Mouse (Mus musculus) stomach, postnatal 0 days (tissue): ENCODE data around the gene Rbm4b. TPM values are rescaled to one million over a fixed set of nuclear protein-coding genes. Genes with fewer than 3 reads are reported as not detected.

Experiments
- ATAC-seq: fragments of 200-750 bp; cut with Nextera tagmentation; 2 replicates; pipeline ENCODE4 v1.8.0; 2017; ENCODE audit not compliant: low FRiP score, low TSS enrichment
- DNase-seq: peaks from one replicate; pipeline ENCODE4 v3.0.0-alpha.2; 2016; ENCODE audit warnings: low spot score
- H3K27ac ChIP-seq: fragments of 300-500 bp; sonication (generic); replicated peaks from 2 replicates; pipeline ENCODE4 v1.5.1; 2014; ENCODE audit warnings: mild to moderate bottlenecking, control low read depth
- H3K27me3 ChIP-seq: fragments of 300-500 bp; sonication (generic); 2 replicates; pipeline ENCODE4 v1.6.1; 2014; ENCODE audit warnings: low read length; ENCODE audit not compliant: control insufficient read depth, insufficient read depth
- H3K36me3 ChIP-seq: fragments of 300-500 bp; sonication (generic); 2 replicates; pipeline ENCODE4 v1.6.1; 2014; ENCODE audit warnings: low read length, mixed read lengths; ENCODE audit not compliant: control insufficient read depth, insufficient read depth
- H3K4me1 ChIP-seq: fragments of 300-500 bp; sonication (generic); replicated peaks from 2 replicates; pipeline ENCODE4 v1.6.1; 2014; ENCODE audit warnings: antibody characterized with exemption; ENCODE audit not compliant: control insufficient read depth, insufficient read depth
- H3K4me2 ChIP-seq: fragments of 300-500 bp; sonication (generic); replicated peaks from 2 replicates; pipeline ENCODE4 v1.6.1; 2014; ENCODE audit warnings: low read depth, mild to moderate bottlenecking, control low read depth, moderate library complexity
- H3K4me3 ChIP-seq: fragments of 300-500 bp; sonication (generic); 2 replicates; pipeline ENCODE4 v1.5.1; 2014; ENCODE audit warnings: low read depth, low read length, control low read depth
- H3K9ac ChIP-seq: fragments of 300-500 bp; sonication (generic); 2 replicates; pipeline ENCODE4 v1.6.1; 2014; ENCODE audit warnings: mild to moderate bottlenecking, low read length, control low read depth, mixed read lengths
- H3K9me3 ChIP-seq: fragments of 300-500 bp; sonication (generic); 2 replicates; pipeline ENCODE4 v1.6.1; 2016; ENCODE audit warnings: low read length; ENCODE audit not compliant: control insufficient read depth
- CTCF ChIP-seq: IDR thresholded peaks from 2 replicates; pipeline ENCODE4 v1.5.1; 2016; ENCODE audit warnings: antibody characterized with exemption, low read depth, mild to moderate bottlenecking, moderate library complexity
- EP300 ChIP-seq: optimal IDR thresholded peaks from 2 replicates; pipeline ENCODE3; 2016; ENCODE audit warnings: antibody characterized with exemption
- WGBS: fragments of 180-500 bp; shearing (Covaris S2); extraction: QIAGEN DNeasy Blood & Tissue Kit; methylation state at CpG from one replicate; pipeline ENCODE4 v1.1.7; 2014; 5-methylcytosine and 5-hydroxymethylcytosine counted together
- polyA plus RNA-seq: library from polyadenylated mRNA; unstranded; fragments of >200 nt; fragmentation: Nextera tagmentation; extraction: Ambion mirVana; gene quantifications from 2 replicates; pipeline ENCODE4 v1.2.1, GENCODE M21; 2015

Gene Rbm4b
- polyA plus RNA-seq = 17.6 and 19.3 TPM in 2 replicates

GRCm38 (mm10) chr19:4756193-4756911 is at the start of gene Rbm4b:
TSS of gene Rbm4b (plus strand) at chr19:4756497.
- peak within 1 kb of the TSS; percentile 92 for H3K27ac ChIP-seq
- H3K4me1 ChIP-seq = no peaks in the 10 kb centered on the region
- peak within 1 kb of the TSS; percentile 62 for H3K4me2 ChIP-seq
- H3K9ac ChIP-seq = peak within 1 kb of the TSS; percentile 78
- no peaks in the 10 kb centered on the region for H3K27me3 ChIP-seq
- H3K36me3 ChIP-seq = no peaks in the 10 kb centered on the region; the same call in 1 of the 2 replicates
- WGBS = 0% methylated on average over 58 of the region's 65 CpGs
- DNase-seq (peak; percentile 95), ATAC-seq (peak; percentile 95)
- peak within 1 kb of the TSS; percentile 69 for H3K4me3 ChIP-seq
- H3K9me3 ChIP-seq = no peaks in the 10 kb centered on the region
- TF ChIP-seq CTCF (no peak), EP300 (no peak)

- H3K9me3 ChIP-seq = no peaks in the 10 kb centered on the region
Measured at GRCm38 (mm10) chr19:4708765-4709164, 47.5 kb upstream of the Rbm4b start.

GRCm38 (mm10) chr19:4711098-4711600 is 45.1 kb upstream of the Rbm4b start, which contains the start of gene Sptbn2:
TSS of gene Sptbn2 (plus strand) at chr19:4711167.
- Histone ChIP-seq H3K9ac (peak within 1 kb of the TSS; percentile 55), H3K36me3 (no peaks in the 10 kb centered on the region), H3K4me1 (no peaks in the 10 kb centered on the region), H3K27me3 (peaks cover 16% of the 10 kb centered on the region; the same call in 1 of the 2 replicates), H3K4me2 (peak within 1 kb of the TSS; percentile 92), H3K27ac (no peak within 1 kb of the TSS), H3K4me3 (peak within 1 kb of the TSS; percentile 51), H3K9me3 (no peaks in the 10 kb centered on the region)
- WGBS = 31% methylated on average over 13 of the region's 13 CpGs
- TF ChIP-seq CTCF (no peak), EP300 (no peak)
- DNase-seq = no peak
- ATAC-seq = no peak

More at GRCm38 (mm10) chr19:4708765-4709164, 47.5 kb upstream of the Rbm4b start:
- H3K9ac ChIP-seq = no peak overlapping the region
- no peaks in the 10 kb centered on the region for H3K4me1 ChIP-seq
- H3K36me3 ChIP-seq = no peaks in the 10 kb centered on the region
- H3K27ac ChIP-seq = no peak overlapping the region
- H3K4me2 ChIP-seq = no peak overlapping the region
- H3K27me3 ChIP-seq = peaks cover 16% of the 10 kb centered on the region; the same call in 1 of the 2 replicates
- TF ChIP-seq CTCF (no peak), EP300 (no peak)
- DNase-seq = no peak
- ATAC-seq = no peak
- 68% methylated on average over 10 of the region's 10 CpGs for WGBS
- no peak overlapping the region for H3K4me3 ChIP-seq

GRCm38 (mm10) chr19:4711601-4712155 is 44.6 kb upstream of the Rbm4b start:
- 1% methylated on average over 41 of the region's 65 CpGs for WGBS
- H3K9me3 ChIP-seq = no peaks in the 10 kb centered on the region
- H3K4me1 ChIP-seq = no peaks in the 10 kb centered on the region
- peaks cover 16% of the 10 kb centered on the region; the same call in 1 of the 2 replicates for H3K27me3 ChIP-seq
- DNase-seq = no peak
- H3K27ac ChIP-seq = no peak overlapping the region
- TF ChIP-seq EP300 (no peak), CTCF (no peak)
- H3K4me2 ChIP-seq = peak overlapping the region; percentile 92
- no peaks in the 10 kb centered on the region for H3K36me3 ChIP-seq
- H3K4me3 ChIP-seq = peak overlapping the region; percentile 51
- no peak for ATAC-seq
- peak overlapping the region; percentile 55 for H3K9ac ChIP-seq

- H3K27ac ChIP-seq = no peak overlapping the region
- 2% methylated on average over 48 of the region's 60 CpGs for WGBS
- peaks cover 16% of the 10 kb centered on the region; the same call in 1 of the 2 replicates for H3K27me3 ChIP-seq
- no peaks in the 10 kb centered on the region for H3K36me3 ChIP-seq
- TF ChIP-seq EP300 = no peak
- TF ChIP-seq CTCF = no peak
- H3K9me3 ChIP-seq = no peaks in the 10 kb centered on the region
- peak overlapping the region; percentile 92 for H3K4me2 ChIP-seq
- H3K4me3 ChIP-seq = peak overlapping the region; percentile 51
- peak overlapping the region; percentile 55 for H3K9ac ChIP-seq
- ATAC-seq = peak; percentile 44; the same call in 1 of the 2 replicates
- DNase-seq = no peak
- H3K4me1 ChIP-seq = no peaks in the 10 kb centered on the region
Measured at GRCm38 (mm10) chr19:4712156-4712780, 44.0 kb upstream of the Rbm4b start.
